Mouse (Mus musculus): ENCODE measurements around the gene Rtel1.

Gene Rtel1

GRCm38 (mm10) chr2:181390136-181390870 is 70.8 kb downstream of the Rtel1 start:
- no peak for DNase-seq (ENCODE audit: low spot score)

- DNase-seq (ENCODE audit: low spot score): no peak
Observed at GRCm38 (mm10) chr2:181391022-181391421, 71.5 kb downstream of the Rtel1 start.

- no peak for DNase-seq (ENCODE audit: low spot score)
Observed at GRCm38 (mm10) chr2:181391541-181391940, 72.0 kb downstream of the Rtel1 start.

GRCm38 (mm10) chr2:181392600-181393213 is 73.2 kb downstream of the Rtel1 start:
- DNase-seq (ENCODE audit: low spot score): peak; percentile 68

- DNase-seq (ENCODE audit: low spot score): peak; percentile 26
Observed at GRCm38 (mm10) chr2:181394086-181394485, 74.5 kb downstream of the Rtel1 start.

GRCm38 (mm10) chr2:181397207-181397761 is 77.7 kb downstream of the Rtel1 start:
- DNase-seq (ENCODE audit: low spot score): peak; percentile 17

GRCm38 (mm10) chr2:181401497-181401896 is 82.0 kb downstream of the Rtel1 start:
- no peak for DNase-seq (ENCODE audit: low spot score)

- no peak for DNase-seq (ENCODE audit: low spot score)
Observed at GRCm38 (mm10) chr2:181403722-181404121, 84.2 kb downstream of the Rtel1 start.

All from ovary, adult 18-20 months (tissue).